Mouse (Mus musculus) effector memory CD4-positive, alpha-beta T cell, adult 7 months (primary cell): ENCODE data around the gene Casp12. TPM values are rescaled to one million over a fixed set of nuclear protein-coding genes. Genes with fewer than 3 reads are reported as not detected.

Experiments used
- polyA plus RNA-seq: library from polyadenylated mRNA; unstranded; fragments of 100-300 nt; shearing (Covaris generic); gene quantifications from one replicate; pipeline ENCODE4 v1.2.1, GENCODE M21; 2017

The Casp12 gene
- 0.59 TPM for polyA plus RNA-seq

DNA sequence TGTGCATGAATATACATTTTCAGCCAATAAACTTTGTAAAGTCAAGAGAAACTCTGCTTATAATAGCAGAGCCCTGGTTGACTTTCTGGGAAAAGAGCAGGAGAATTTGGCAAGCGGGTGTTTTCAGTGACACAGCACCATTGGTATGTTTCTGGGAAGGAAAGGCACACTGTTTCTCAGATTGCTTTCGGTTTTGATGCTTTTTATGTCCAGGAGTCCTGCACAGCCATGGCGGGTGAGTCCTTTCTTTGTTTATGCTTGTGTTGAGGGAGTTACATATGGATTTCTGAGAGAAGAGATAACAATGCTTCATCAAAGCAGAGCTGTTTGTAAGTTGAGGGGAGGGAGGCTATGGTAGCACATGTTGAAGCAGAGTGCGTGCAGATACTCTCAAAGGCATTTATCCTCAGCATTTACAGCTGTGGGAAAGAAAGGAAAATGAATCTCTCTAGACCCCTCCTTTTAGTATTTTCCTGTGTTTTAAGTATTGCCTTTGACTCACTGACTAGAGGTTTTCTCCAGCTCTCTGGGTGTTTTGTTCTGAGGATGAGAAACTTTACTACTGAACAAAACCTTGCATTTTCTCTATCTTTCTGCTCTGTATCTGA lies at the start of gene Casp12:
Gene Casp12, plus strand, starts transcription at position 140 of the 608 bp plus-strand sequence.

DNA sequence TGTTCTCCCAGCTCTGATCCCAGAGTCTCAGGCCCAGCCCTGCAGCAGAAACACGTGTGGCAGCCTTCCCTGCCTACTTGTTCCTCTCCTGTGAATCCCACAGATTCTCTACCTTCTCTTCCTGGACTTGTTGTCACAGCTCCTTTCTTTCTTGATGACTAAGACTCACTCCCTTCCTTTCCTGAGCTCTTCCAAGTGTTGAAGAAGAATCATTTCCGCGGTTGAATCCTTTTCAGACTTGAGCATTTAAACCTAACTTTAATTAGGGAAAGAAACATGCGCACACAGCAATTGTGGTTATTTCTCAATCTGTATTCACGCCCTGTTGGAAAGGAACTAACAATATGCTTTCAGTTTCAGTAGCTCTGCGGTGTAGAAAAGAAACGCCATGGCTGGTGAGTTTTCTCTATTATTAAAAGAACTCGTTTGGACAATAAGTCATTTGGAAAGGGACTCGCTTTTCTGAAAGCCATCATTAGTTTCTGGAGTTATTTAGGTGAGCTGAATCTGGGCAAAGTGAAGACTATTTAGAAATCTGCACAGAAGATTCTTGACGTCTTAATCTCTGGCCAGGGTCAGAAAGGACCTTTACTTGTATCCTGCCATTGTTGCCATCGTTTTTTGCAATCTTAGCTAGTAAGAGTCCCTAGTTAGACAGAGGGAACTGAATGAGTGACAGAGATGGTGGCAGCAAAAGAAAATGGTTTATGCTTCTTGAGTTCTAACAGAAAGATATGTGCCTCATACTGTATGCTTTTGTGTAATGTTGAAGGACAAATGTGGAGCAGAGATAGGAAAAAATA lies 46.7 kb upstream of the Casp12 start, which contains the start of gene Casp1:
Gene Casp1, plus strand, starts transcription at position 189 of the 803 bp plus-strand sequence.

DNA sequence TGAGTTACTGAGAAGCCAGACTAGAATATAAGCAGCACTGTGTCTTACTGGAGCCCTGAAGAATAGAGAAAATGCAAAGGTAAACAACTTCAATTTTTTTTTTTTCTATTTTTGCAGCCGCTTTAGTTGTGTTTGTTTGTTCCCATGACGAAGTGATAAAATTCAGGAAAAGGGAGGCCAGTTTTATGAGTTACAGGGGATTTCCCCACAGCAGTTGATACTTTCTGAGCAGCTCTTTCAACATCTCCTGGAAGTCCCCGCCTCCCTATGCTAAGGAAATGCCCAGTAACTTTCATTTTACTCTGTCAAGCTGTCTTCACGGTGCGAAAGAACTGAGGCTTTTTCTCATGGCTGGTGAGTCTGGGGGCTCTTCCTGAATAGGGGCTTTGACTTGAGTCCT lies 36.7 kb upstream of the Casp12 start, which contains the start of gene Casp4:
Gene Casp4, plus strand, starts transcription at position 268 of the 400 bp plus-strand sequence.

Other genes with a start within 250 kb of the Casp12 start
- 123 TPM for gene Casp1, start 46.9 kb upstream of the Casp12 start, polyA plus RNA-seq
- gene Casp4, start 36.6 kb upstream of the Casp12 start, polyA plus RNA-seq, result 216 TPM